Mouse (Mus musculus): ENCODE data around the gene Arhgef6. TPM values are rescaled to one million over a fixed set of nuclear protein-coding genes. Genes with fewer than 3 reads are reported as not detected.

Gene Arhgef6
- polyA plus RNA-seq, 1 experiment, result not detected

DNA sequence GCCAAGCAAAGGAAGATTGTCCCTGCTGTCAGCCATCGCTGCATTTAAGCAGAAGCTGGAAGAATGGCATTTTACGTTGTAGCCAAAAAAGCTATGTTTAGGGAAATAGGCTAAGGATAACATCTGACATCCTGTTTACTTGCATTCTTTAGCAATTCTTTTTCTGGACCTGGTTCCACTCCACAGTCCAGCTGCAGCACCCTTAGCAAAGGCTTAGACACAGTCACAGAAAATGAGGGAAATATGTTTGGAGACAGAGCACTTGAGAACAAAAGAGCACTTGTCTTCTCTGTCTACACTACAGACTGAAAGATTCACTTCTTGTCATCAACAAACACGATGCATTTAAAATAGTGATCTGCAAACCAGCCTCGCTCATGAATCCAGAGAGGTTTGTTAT lies 691 bp upstream of the Arhgef6 start:
- Histone ChIP-seq H3K27ac (ENCODE audit: insufficient read depth, low read depth, low read length) (no peak overlapping the region), H3K4me3 (ENCODE audit: insufficient read depth, low read depth, low read length) (no peak overlapping the region), H3K4me1 (ENCODE audit: control insufficient read depth, insufficient read depth, low read length) (no peaks in the 10 kb centered on the region)
- WGBS, result 55% methylated on average over 4 of the region's 4 CpGs
- TF ChIP-seq CTCF (IDR thresholded peaks at IDR 0.05; ENCODE audit: insufficient read depth, low read depth, low read length) (no peak), POLR2A (IDR thresholded peaks at IDR 0.05; ENCODE audit: insufficient read depth, low read depth, low read length) (no peak)

GRCm38 (mm10) chrX:57337582-57337981 lies 947 bp downstream of the Arhgef6 start:
- no peak overlapping the region for H3K4me3 ChIP-seq (ENCODE audit: insufficient read depth, low read depth, low read length)

GRCm38 (mm10) chrX:57336958-57337357 lies 1.6 kb downstream of the Arhgef6 start:
- TF ChIP-seq CTCF (IDR thresholded peaks at IDR 0.05; ENCODE audit: insufficient read depth, low read depth, low read length) (no peak), POLR2A (IDR thresholded peaks at IDR 0.05; ENCODE audit: insufficient read depth, low read depth, low read length) (no peak)
- H3K4me3 ChIP-seq (ENCODE audit: insufficient read depth, low read depth, low read length), result no peak overlapping the region
- WGBS, result 86% methylated on average over 9 of the region's 9 CpGs
- no peaks in the 10 kb centered on the region for H3K4me1 ChIP-seq (ENCODE audit: control insufficient read depth, insufficient read depth, low read length)
- H3K27ac ChIP-seq (ENCODE audit: insufficient read depth, low read depth, low read length), result no peak overlapping the region

More at GRCm38 (mm10) chrX:57337582-57337981, 947 bp downstream of the Arhgef6 start:
- TF ChIP-seq POLR2A (IDR thresholded peaks at IDR 0.05; ENCODE audit: insufficient read depth, low read depth, low read length) (no peak), CTCF (IDR thresholded peaks at IDR 0.05; ENCODE audit: insufficient read depth, low read depth, low read length) (no peak)
- no peak overlapping the region for H3K27ac ChIP-seq (ENCODE audit: insufficient read depth, low read depth, low read length)
- no peaks in the 10 kb centered on the region for H3K4me1 ChIP-seq (ENCODE audit: control insufficient read depth, insufficient read depth, low read length)

DNA sequence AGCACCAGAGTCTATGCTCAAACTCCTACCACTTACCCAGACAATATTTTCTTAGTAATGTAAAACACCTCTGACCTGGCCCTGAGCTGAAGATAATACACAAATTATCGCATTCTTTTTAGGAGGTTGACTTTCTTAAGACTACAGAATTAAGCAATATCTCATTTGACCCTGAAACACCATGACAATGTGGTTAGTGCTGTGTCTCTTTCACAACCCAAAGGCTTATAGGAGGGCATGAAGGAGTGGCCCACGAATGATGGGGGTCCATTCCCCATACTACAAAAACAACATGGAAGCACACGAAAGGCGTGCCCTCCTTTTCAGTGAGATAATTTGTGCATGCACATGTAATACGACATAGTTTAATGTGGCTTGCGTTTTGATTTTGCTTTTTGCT lies 3.2 kb downstream of the Arhgef6 start:
- H3K4me1 ChIP-seq (ENCODE audit: control insufficient read depth, insufficient read depth, low read length), result no peaks in the 10 kb centered on the region
- TF ChIP-seq CTCF (IDR thresholded peaks at IDR 0.05; ENCODE audit: insufficient read depth, low read depth, low read length) (no peak), POLR2A (IDR thresholded peaks at IDR 0.05; ENCODE audit: insufficient read depth, low read depth, low read length) (no peak)
- 91% methylated on average over 6 of the region's 6 CpGs for WGBS

DNA sequence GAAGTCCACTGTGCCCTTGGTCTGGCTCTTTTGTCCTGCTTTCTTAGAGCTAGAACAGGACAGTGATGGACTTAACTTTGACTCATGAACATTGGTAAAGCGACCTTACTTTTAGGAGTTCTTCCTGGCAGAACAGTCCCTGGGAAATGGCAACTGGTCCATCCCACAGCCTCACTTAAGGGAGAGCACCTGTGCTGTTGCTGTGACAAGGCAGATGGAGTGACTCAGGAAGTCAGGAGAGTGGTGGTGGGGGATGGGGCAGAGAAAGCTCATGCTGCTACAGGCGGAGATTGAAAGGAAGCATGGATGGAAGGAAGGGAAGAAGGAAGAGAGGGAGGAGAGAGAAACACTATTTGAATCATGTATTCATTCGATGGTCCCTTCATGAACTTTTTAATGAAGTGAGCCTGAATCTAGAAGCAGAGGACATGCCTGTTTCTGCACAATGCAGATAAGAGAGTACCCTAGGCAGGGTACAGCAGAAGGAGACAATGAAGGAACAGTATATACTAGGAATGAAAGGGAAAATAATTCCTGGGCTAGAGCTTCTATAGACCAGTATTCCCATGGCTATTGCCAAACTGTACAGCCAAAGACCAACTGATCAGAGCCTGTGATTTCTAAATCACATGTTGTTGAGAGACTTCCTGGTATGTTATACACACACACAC lies 10.7 kb downstream of the Arhgef6 start:
- H3K27ac ChIP-seq (ENCODE audit: insufficient read depth, low read depth, low read length), result no peak overlapping the region
- TF ChIP-seq CTCF (IDR thresholded peaks at IDR 0.05; ENCODE audit: insufficient read depth, low read depth, low read length), result no peak
- no peak for TF ChIP-seq POLR2A (IDR thresholded peaks at IDR 0.05; ENCODE audit: insufficient read depth, low read depth, low read length)
- H3K4me3 ChIP-seq (ENCODE audit: insufficient read depth, low read depth, low read length), result no peak overlapping the region
- H3K4me1 ChIP-seq (ENCODE audit: control insufficient read depth, insufficient read depth, low read length), result peaks cover 3% of the 10 kb centered on the region; the same call in 1 of the 2 replicates
- WGBS, result 90% methylated on average over 3 of the region's 3 CpGs

More for the DNA sequence above, 3.2 kb downstream of the Arhgef6 start:
- Histone ChIP-seq H3K27ac (ENCODE audit: insufficient read depth, low read depth, low read length) (no peak overlapping the region), H3K4me3 (ENCODE audit: insufficient read depth, low read depth, low read length) (no peak overlapping the region)

DNA sequence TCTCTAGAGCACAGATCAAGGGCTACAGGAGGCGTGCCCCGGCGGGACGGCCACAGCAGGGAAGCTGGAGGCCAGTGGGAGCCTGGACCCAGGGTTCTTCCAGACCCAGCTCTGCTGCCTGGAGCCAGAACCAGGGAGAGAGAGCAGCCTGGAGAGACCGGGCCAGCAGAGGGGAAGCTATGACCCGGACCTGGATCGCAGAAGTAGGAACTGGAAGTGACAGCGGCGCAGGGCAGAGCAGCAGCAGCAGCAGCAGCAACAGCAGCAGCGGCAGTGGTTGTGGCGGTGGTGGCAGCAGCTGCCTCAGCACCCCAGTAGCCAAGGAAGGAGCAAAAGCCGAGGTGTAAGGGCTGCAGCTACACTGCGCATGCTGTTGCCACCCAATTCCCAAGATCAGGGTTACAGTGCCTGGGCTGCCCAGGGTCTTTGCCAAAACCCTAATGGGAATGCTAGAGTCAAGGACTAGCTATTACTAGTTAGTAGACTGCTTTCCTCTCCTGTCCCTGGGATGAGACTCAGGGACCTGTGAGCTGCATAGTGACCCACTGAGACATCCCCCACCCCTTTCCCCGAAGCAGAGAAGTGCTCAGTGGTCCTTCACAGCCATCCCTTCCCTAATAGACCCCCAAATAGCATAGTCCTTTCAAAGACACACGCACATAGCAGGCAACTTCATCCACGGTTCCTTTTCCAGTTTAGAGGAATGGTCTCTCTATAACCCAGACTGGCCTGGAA lies 11.9 kb downstream of the Arhgef6 start:
- 20% methylated on average over 16 of the region's 16 CpGs for WGBS
- TF ChIP-seq POLR2A (IDR thresholded peaks at IDR 0.05; ENCODE audit: insufficient read depth, low read depth, low read length) (0 out of 2 replicates have a peak, but pooled peaks have one; percentile 22), CTCF (IDR thresholded peaks at IDR 0.05; ENCODE audit: insufficient read depth, low read depth, low read length) (no peak)

DNA sequence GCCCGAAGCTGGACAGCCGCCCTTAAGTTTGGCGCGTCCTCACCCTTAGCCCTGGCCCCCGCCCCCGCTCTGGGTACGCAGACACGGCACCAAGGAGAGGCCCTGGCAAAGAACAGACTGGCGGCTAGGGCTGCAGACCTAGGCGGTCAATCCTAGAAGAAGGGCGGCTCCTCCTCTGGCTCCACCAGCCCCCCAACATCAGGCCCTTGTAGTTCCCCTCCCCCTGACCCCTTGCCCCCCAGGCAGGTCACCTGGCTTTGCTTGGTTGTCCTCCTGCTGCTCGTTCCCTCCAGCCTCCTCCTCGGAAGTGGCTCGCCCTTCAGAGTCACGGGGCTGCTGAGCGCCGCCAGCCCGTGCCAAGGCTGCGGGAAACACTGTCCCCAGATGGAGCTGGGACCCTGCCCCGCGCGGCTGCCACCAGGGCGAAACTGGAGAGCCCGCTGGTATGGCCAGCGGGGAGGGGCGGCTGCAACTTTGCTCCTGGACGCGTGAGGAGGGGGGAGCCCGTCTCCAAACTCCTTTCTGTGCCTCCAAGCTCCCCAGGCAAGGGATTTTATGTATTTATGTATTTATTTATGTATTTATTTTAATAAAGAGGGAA lies 12.6 kb downstream of the Arhgef6 start:
- Histone ChIP-seq H3K4me1 (ENCODE audit: control insufficient read depth, insufficient read depth, low read length) (peaks cover 3% of the 10 kb centered on the region; the same call in 1 of the 2 replicates), H3K27ac (ENCODE audit: insufficient read depth, low read depth, low read length) (peak overlapping the region; percentile 80), H3K4me3 (ENCODE audit: insufficient read depth, low read depth, low read length) (peak overlapping the region; percentile 61)
- TF ChIP-seq POLR2A (IDR thresholded peaks at IDR 0.05; ENCODE audit: insufficient read depth, low read depth, low read length), result no peak
- TF ChIP-seq CTCF (IDR thresholded peaks at IDR 0.05; ENCODE audit: insufficient read depth, low read depth, low read length), result no peak
- WGBS, result 15% methylated on average over 28 of the region's 29 CpGs

More for the DNA sequence above, 11.9 kb downstream of the Arhgef6 start:
- peaks cover 3% of the 10 kb centered on the region; the same call in 1 of the 2 replicates for H3K4me1 ChIP-seq (ENCODE audit: control insufficient read depth, insufficient read depth, low read length)
- H3K4me3 ChIP-seq (ENCODE audit: insufficient read depth, low read depth, low read length), result peak overlapping the region; percentile 61
- peak overlapping the region; percentile 87 for H3K27ac ChIP-seq (ENCODE audit: insufficient read depth, low read depth, low read length)

GRCm38 (mm10) chrX:57324891-57325290 lies 13.6 kb downstream of the Arhgef6 start:
- no peak for TF ChIP-seq CTCF (IDR thresholded peaks at IDR 0.05; ENCODE audit: insufficient read depth, low read depth, low read length)
- no peak for TF ChIP-seq POLR2A (IDR thresholded peaks at IDR 0.05; ENCODE audit: insufficient read depth, low read depth, low read length)
- Histone ChIP-seq H3K4me3 (ENCODE audit: insufficient read depth, low read depth, low read length) (peak overlapping the region; percentile 34), H3K27ac (ENCODE audit: insufficient read depth, low read depth, low read length) (peak overlapping the region; percentile 82), H3K4me1 (ENCODE audit: control insufficient read depth, insufficient read depth, low read length) (peaks cover 3% of the 10 kb centered on the region; the same call in 1 of the 2 replicates)
- 41% methylated on average over 6 of the region's 6 CpGs for WGBS

GRCm38 (mm10) chrX:57312066-57312465 lies 26.5 kb downstream of the Arhgef6 start:
- Histone ChIP-seq H3K27ac (ENCODE audit: insufficient read depth, low read depth, low read length) (peak overlapping the region; percentile 51; the same call in 1 of the 2 replicates), H3K4me3 (ENCODE audit: insufficient read depth, low read depth, low read length) (no peak overlapping the region), H3K4me1 (ENCODE audit: control insufficient read depth, insufficient read depth, low read length) (peaks cover 3% of the 10 kb centered on the region; the same call in 1 of the 2 replicates)
- TF ChIP-seq POLR2A (IDR thresholded peaks at IDR 0.05; ENCODE audit: insufficient read depth, low read depth, low read length) (no peak), CTCF (IDR thresholded peaks at IDR 0.05; ENCODE audit: insufficient read depth, low read depth, low read length) (no peak)
- 64% methylated on average over 5 of the region's 5 CpGs for whole genome bisulfite sequencing

Measured in olfactory bulb, adult 2 months (tissue).